In the genomic region with DNA sequence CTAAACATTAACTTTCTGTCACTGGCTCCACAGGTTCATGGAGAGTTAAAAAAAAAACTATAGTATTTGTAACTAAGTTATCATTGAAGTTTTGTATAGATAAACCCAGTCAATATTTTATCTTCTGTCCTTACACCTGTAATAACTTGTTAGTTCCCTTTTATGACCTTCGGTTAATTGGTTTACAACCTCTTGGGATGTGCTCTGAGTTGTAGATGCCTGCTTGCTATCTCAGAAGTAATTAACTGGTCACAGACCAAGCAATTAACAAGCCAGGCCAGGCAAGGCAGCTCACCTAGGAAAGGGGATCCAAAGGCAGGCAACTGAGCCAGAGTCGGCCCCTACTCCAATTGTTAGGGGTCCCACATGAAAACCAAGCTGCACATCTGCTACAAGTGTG, we compare ENCODE assay signal across 25 mouse cellular contexts. TPM values are rescaled to one million over a fixed set of nuclear protein-coding genes. Genes with fewer than 3 reads are reported as not detected.
A peak's percentile ranks its signal among the peaks of the same experiment; 100 is the strongest.
DNase-seq lines count a peak whose midpoint lies in the region; ATAC-seq and TF ChIP-seq lines count a peak whose summit lies in the region.
"Had no signal": no experiment of that assay in that cellular context is flagged by ENCODE, and none has a peak within 500 bp of the region (broad histone marks: within the 10 kb centered on the region; RNA-seq: fewer than 3 reads in every experiment).

No protein-coding gene starts in this region.

- DNase-seq in intestine, embryonic 14.5 days (ENCODE audit: low spot score), result no peak
- DNase-seq in neural tube, embryonic 10.5 days (ENCODE audit: extremely low spot score, low spot score), result no peak
- DNase-seq: adrenal gland, adult 2 months; adrenal gland, postnatal 10 days; adrenal gland, postnatal 25 days; cerebellum, adult 11 months; cerebellum, adult 18-20 months; cerebellum, adult 8-10 months; cerebellum, adult 9-11 months; cerebellum, postnatal 14 days; cerebellum, postnatal 36 days; embryo, embryonic 11 days had no signal

- peaks cover under 1% of the 10 kb centered on the region; the same call in 1 of the 2 replicates for H3K9me3 ChIP-seq in intestine, embryonic 14.5 days (ENCODE audit: control insufficient read depth, low read length)
- H3K9me3 ChIP-seq in intestine, embryonic 15.5 days, result no peaks in the 10 kb centered on the region
- H3K9me3 ChIP-seq in intestine, postnatal 0 days (ENCODE audit: control insufficient read depth), result no peaks in the 10 kb centered on the region; the same call in 1 of the 2 replicates
- H3K9me3 ChIP-seq in forebrain, embryonic 13.5 days (replicated peaks), result peaks cover 1% of the 10 kb centered on the region
- H3K9me3 ChIP-seq in kidney, embryonic 15.5 days (replicated peaks), result peaks cover under 1% of the 10 kb centered on the region; the same call in 1 of the 2 replicates
- H3K9me3 ChIP-seq: embryonic facial prominence, embryonic 15.5 days; forebrain, embryonic 15.5 days had no signal

- H3K4me2 ChIP-seq in intestine, embryonic 14.5 days (ENCODE audit: low read length), result no peak overlapping the region
- no peak overlapping the region for H3K4me2 ChIP-seq in intestine, embryonic 15.5 days (replicated peaks)
- H3K4me2 ChIP-seq in intestine, postnatal 0 days (replicated peaks; ENCODE audit: low read depth), result no peak overlapping the region
- no peak overlapping the region for H3K4me2 ChIP-seq in forebrain, embryonic 13.5 days
- no peak overlapping the region for H3K4me2 ChIP-seq in kidney, embryonic 15.5 days
- H3K4me2 ChIP-seq: embryonic facial prominence, embryonic 13.5 days; embryonic facial prominence, embryonic 15.5 days; forebrain, embryonic 12.5 days; forebrain, embryonic 15.5 days had no signal

- H3K9ac ChIP-seq in intestine, embryonic 14.5 days (ENCODE audit: low read length), result no peak overlapping the region
- no peak overlapping the region for H3K9ac ChIP-seq in intestine, embryonic 15.5 days
- H3K9ac ChIP-seq in intestine, postnatal 0 days (ENCODE audit: low read depth, low read length), result no peak overlapping the region
- H3K9ac ChIP-seq in forebrain, embryonic 13.5 days, result no peak overlapping the region
- H3K9ac ChIP-seq in kidney, embryonic 15.5 days, result no peak overlapping the region
- H3K9ac ChIP-seq: embryonic facial prominence, embryonic 13.5 days; embryonic facial prominence, embryonic 15.5 days; forebrain, embryonic 12.5 days; forebrain, embryonic 15.5 days had no signal

- WGBS in intestine, embryonic 14.5 days, result 61% methylated on average over 2 of the region's 2 CpGs
- 49% methylated on average over 2 of the region's 2 CpGs for WGBS in intestine, embryonic 15.5 days
- 30% methylated on average over 2 of the region's 2 CpGs for WGBS in intestine, postnatal 0 days
- 88% methylated on average over 2 of the region's 2 CpGs for WGBS in forebrain, embryonic 13.5 days
- 51% methylated on average over 2 of the region's 2 CpGs for WGBS in kidney, embryonic 15.5 days

- no peaks in the 10 kb centered on the region for H3K27me3 ChIP-seq in intestine, embryonic 14.5 days (replicated peaks; ENCODE audit: control insufficient read depth, insufficient read depth, low read length)
- H3K27me3 ChIP-seq in intestine, embryonic 15.5 days (replicated peaks), result no peaks in the 10 kb centered on the region
- peaks cover 39% of the 10 kb centered on the region for H3K27me3 ChIP-seq in intestine, postnatal 0 days (replicated peaks; ENCODE audit: control insufficient read depth, insufficient read depth, low read length)
- H3K27me3 ChIP-seq in forebrain, embryonic 13.5 days, result no peaks in the 10 kb centered on the region
- no peaks in the 10 kb centered on the region for H3K27me3 ChIP-seq in kidney, embryonic 15.5 days
- H3K27me3 ChIP-seq: embryonic facial prominence, embryonic 13.5 days; forebrain, embryonic 12.5 days; forebrain, embryonic 15.5 days had no signal

- ATAC-seq in intestine, embryonic 14.5 days (replicated peaks; ENCODE audit: low FRiP score, low TSS enrichment, low read depth), result peak; percentile 47; the same call in 1 of the 2 replicates
- ATAC-seq in intestine, embryonic 15.5 days, result peak; percentile 92
- peak; percentile 84 for ATAC-seq in intestine, postnatal 0 days
- no peak for ATAC-seq in forebrain, embryonic 13.5 days
- ATAC-seq in kidney, embryonic 15.5 days (replicated peaks; ENCODE audit: low FRiP score), result no peak
- ATAC-seq: forebrain, embryonic 15.5 days had no signal

- no peaks in the 10 kb centered on the region for H3K4me1 ChIP-seq in intestine, embryonic 14.5 days (replicated peaks; ENCODE audit: control insufficient read depth, insufficient read depth, low read length)
- no peaks in the 10 kb centered on the region for H3K4me1 ChIP-seq in intestine, embryonic 15.5 days (replicated peaks)
- H3K4me1 ChIP-seq in intestine, postnatal 0 days (replicated peaks; ENCODE audit: control insufficient read depth, insufficient read depth, low read length), result no peaks in the 10 kb centered on the region
- H3K4me1 ChIP-seq in forebrain, embryonic 13.5 days, result no peaks in the 10 kb centered on the region
- no peaks in the 10 kb centered on the region for H3K4me1 ChIP-seq in kidney, embryonic 15.5 days
- H3K4me1 ChIP-seq: embryonic facial prominence, embryonic 13.5 days; embryonic facial prominence, embryonic 15.5 days; forebrain, embryonic 10.5 days; forebrain, embryonic 12.5 days; forebrain, embryonic 15.5 days had no signal

- no peak for TF ChIP-seq CTCF in intestine, postnatal 0 days (IDR thresholded peaks at IDR 0.05; ENCODE audit: low read depth)

- no peak overlapping the region for H3K27ac ChIP-seq in intestine, embryonic 14.5 days (ENCODE audit: low read depth)
- H3K27ac ChIP-seq in intestine, embryonic 15.5 days, result no peak overlapping the region
- no peak overlapping the region for H3K27ac ChIP-seq in intestine, postnatal 0 days (ENCODE audit: low read depth, low read length)
- no peak overlapping the region for H3K27ac ChIP-seq in forebrain, embryonic 13.5 days
- no peak overlapping the region for H3K27ac ChIP-seq in kidney, embryonic 15.5 days
- H3K27ac ChIP-seq: embryonic facial prominence, embryonic 13.5 days; embryonic facial prominence, embryonic 15.5 days; forebrain, embryonic 10.5 days; forebrain, embryonic 12.5 days; forebrain, embryonic 15.5 days had no signal

- H3K4me3 ChIP-seq in intestine, embryonic 14.5 days (ENCODE audit: low read depth, low read length), result no peak overlapping the region
- no peak overlapping the region for H3K4me3 ChIP-seq in intestine, embryonic 15.5 days (replicated peaks)
- no peak overlapping the region for H3K4me3 ChIP-seq in intestine, postnatal 0 days (ENCODE audit: low read depth, low read length)
- no peak overlapping the region for H3K4me3 ChIP-seq in forebrain, embryonic 13.5 days
- H3K4me3 ChIP-seq in kidney, embryonic 15.5 days (replicated peaks), result no peak overlapping the region
- H3K4me3 ChIP-seq: embryonic facial prominence, embryonic 13.5 days; embryonic facial prominence, embryonic 15.5 days; erythroblast, embryonic 14.5 days; forebrain, embryonic 10.5 days; forebrain, embryonic 12.5 days; forebrain, embryonic 15.5 days had no signal

- H3K36me3 ChIP-seq in intestine, embryonic 14.5 days (ENCODE audit: control insufficient read depth, insufficient read depth, low read length), result no peaks in the 10 kb centered on the region
- no peaks in the 10 kb centered on the region for H3K36me3 ChIP-seq in intestine, embryonic 15.5 days
- H3K36me3 ChIP-seq in intestine, postnatal 0 days (ENCODE audit: control insufficient read depth, insufficient read depth), result no peaks in the 10 kb centered on the region
- no peaks in the 10 kb centered on the region for H3K36me3 ChIP-seq in forebrain, embryonic 13.5 days (ENCODE audit: poor library complexity, severe bottlenecking)
- H3K36me3 ChIP-seq in kidney, embryonic 15.5 days, result no peaks in the 10 kb centered on the region
- H3K36me3 ChIP-seq: embryonic facial prominence, embryonic 13.5 days; embryonic facial prominence, embryonic 15.5 days; forebrain, embryonic 10.5 days; forebrain, embryonic 12.5 days; forebrain, embryonic 15.5 days had no signal

RNA-seq across cellular contexts. Expression of a gene that starts 12.9 kb away (rescaled TPM):
- polyA plus RNA-seq in intestine, embryonic 14.5 days (2014; fragmentation: Nextera tagmentation; extraction: Ambion mirVana), result not detected in 2 replicates
- not detected in 2 replicates for polyA plus RNA-seq in intestine, embryonic 15.5 days (2015; fragmentation: Nextera tagmentation; extraction: Ambion mirVana)
- polyA plus RNA-seq in intestine, postnatal 0 days (2015; fragmentation: Nextera tagmentation; extraction: Ambion mirVana), result not detected in 2 replicates
- not detected in 2 replicates for polyA plus RNA-seq in forebrain, embryonic 13.5 days (2015; fragmentation: Nextera tagmentation; extraction: Ambion mirVana)
- polyA plus RNA-seq in kidney, embryonic 15.5 days (2015; fragmentation: Nextera tagmentation; extraction: Ambion mirVana), result not detected in 2 replicates
- polyA plus RNA-seq: adrenal gland, adult 2 months; brain, embryonic 14.5 days; C2C12; embryonic facial prominence, embryonic 11.5 days; embryonic facial prominence, embryonic 13.5 days; embryonic facial prominence, embryonic 15.5 days; forebrain, embryonic 10.5 days; forebrain, embryonic 12.5 days; forebrain, embryonic 15.5 days had no signal

RNA-seq across cellular contexts. Expression of a gene that starts 21.1 kb away (rescaled TPM):
- 14.0 and 16.6 TPM in 2 replicates for polyA plus RNA-seq in intestine, embryonic 14.5 days (2014; fragmentation: Nextera tagmentation; extraction: Ambion mirVana)
- polyA plus RNA-seq in intestine, embryonic 15.5 days (2015; fragmentation: Nextera tagmentation; extraction: Ambion mirVana), result 9.8 and 10.2 TPM in 2 replicates
- 2.1 and 2.7 TPM in 2 replicates for polyA plus RNA-seq in intestine, postnatal 0 days (2015; fragmentation: Nextera tagmentation; extraction: Ambion mirVana)
- polyA plus RNA-seq in forebrain, embryonic 13.5 days (2015; fragmentation: Nextera tagmentation; extraction: Ambion mirVana), result 22.7 and 23.5 TPM in 2 replicates
- polyA plus RNA-seq in kidney, embryonic 15.5 days (2015; fragmentation: Nextera tagmentation; extraction: Ambion mirVana), result 15.6 and 17.0 TPM in 2 replicates

RNA-seq across cellular contexts. Expression of a gene that starts 33.0 kb away (rescaled TPM):
- not detected in 2 replicates for polyA plus RNA-seq in intestine, embryonic 14.5 days (2014; fragmentation: Nextera tagmentation; extraction: Ambion mirVana)
- polyA plus RNA-seq in intestine, embryonic 15.5 days (2015; fragmentation: Nextera tagmentation; extraction: Ambion mirVana), result not detected in 2 replicates
- polyA plus RNA-seq in intestine, postnatal 0 days (2015; fragmentation: Nextera tagmentation; extraction: Ambion mirVana), result not detected in 2 replicates
- polyA plus RNA-seq in forebrain, embryonic 13.5 days (2015; fragmentation: Nextera tagmentation; extraction: Ambion mirVana), result not detected in 2 replicates
- not detected in 2 replicates for polyA plus RNA-seq in kidney, embryonic 15.5 days (2015; fragmentation: Nextera tagmentation; extraction: Ambion mirVana)
- polyA plus RNA-seq: adrenal gland, adult 2 months; brain, embryonic 14.5 days; C2C12; embryonic facial prominence, embryonic 11.5 days; embryonic facial prominence, embryonic 13.5 days; embryonic facial prominence, embryonic 15.5 days; erythroblast, embryonic 14.5 days; forebrain, embryonic 10.5 days; forebrain, embryonic 12.5 days; forebrain, embryonic 15.5 days had no signal

RNA-seq across cellular contexts. Expression of a gene that starts 33.3 kb away (rescaled TPM):
- polyA plus RNA-seq in intestine, embryonic 14.5 days (2014; fragmentation: Nextera tagmentation; extraction: Ambion mirVana), result 9.6 and 11.6 TPM in 2 replicates
- 7.0 and 8.4 TPM in 2 replicates for polyA plus RNA-seq in intestine, embryonic 15.5 days (2015; fragmentation: Nextera tagmentation; extraction: Ambion mirVana)
- 2.5 and 2.9 TPM in 2 replicates for polyA plus RNA-seq in intestine, postnatal 0 days (2015; fragmentation: Nextera tagmentation; extraction: Ambion mirVana)
- polyA plus RNA-seq in forebrain, embryonic 13.5 days (2015; fragmentation: Nextera tagmentation; extraction: Ambion mirVana), result 14.9 and 15.7 TPM in 2 replicates
- polyA plus RNA-seq in kidney, embryonic 15.5 days (2015; fragmentation: Nextera tagmentation; extraction: Ambion mirVana), result 12.8 and 16.8 TPM in 2 replicates

RNA-seq across cellular contexts. Expression of a gene that starts 56.0 kb away (rescaled TPM):
- 1.2 and 2.0 TPM in 2 replicates for polyA plus RNA-seq in intestine, embryonic 14.5 days (2014; fragmentation: Nextera tagmentation; extraction: Ambion mirVana)
- polyA plus RNA-seq in intestine, embryonic 15.5 days (2015; fragmentation: Nextera tagmentation; extraction: Ambion mirVana), result 2.2 and 2.4 TPM in 2 replicates
- 0.81 and 0.86 TPM in 2 replicates for polyA plus RNA-seq in intestine, postnatal 0 days (2015; fragmentation: Nextera tagmentation; extraction: Ambion mirVana)
- 5.8 and 6.1 TPM in 2 replicates for polyA plus RNA-seq in forebrain, embryonic 13.5 days (2015; fragmentation: Nextera tagmentation; extraction: Ambion mirVana)
- 3.2 and 3.3 TPM in 2 replicates for polyA plus RNA-seq in kidney, embryonic 15.5 days (2015; fragmentation: Nextera tagmentation; extraction: Ambion mirVana)

Comparison
In these comparisons a context has a peak if more than half of its experiments do, and no peak if none do; other contexts are left out.
1. ATAC-seq: peak in intestine, embryonic 14.5 days (single experiment), intestine, embryonic 15.5 days (single experiment) and intestine, postnatal 0 days (single experiment); none in forebrain, embryonic 13.5 days (single experiment) and kidney, embryonic 15.5 days (single experiment).